Mouse (Mus musculus) lung, postnatal 0 days (tissue): ENCODE data around the gene Pbx1.

Experiments
- CTCF ChIP-seq: IDR thresholded peaks from 2 replicates; pipeline ENCODE4 v1.5.1; 2016; ENCODE audit warnings: antibody characterized with exemption, mild to moderate bottlenecking
- EP300 ChIP-seq: IDR thresholded peaks from 2 replicates; pipeline ENCODE4 v1.6.1; 2016; ENCODE audit warnings: antibody characterized with exemption, mild to moderate bottlenecking, control low read depth

DNA sequence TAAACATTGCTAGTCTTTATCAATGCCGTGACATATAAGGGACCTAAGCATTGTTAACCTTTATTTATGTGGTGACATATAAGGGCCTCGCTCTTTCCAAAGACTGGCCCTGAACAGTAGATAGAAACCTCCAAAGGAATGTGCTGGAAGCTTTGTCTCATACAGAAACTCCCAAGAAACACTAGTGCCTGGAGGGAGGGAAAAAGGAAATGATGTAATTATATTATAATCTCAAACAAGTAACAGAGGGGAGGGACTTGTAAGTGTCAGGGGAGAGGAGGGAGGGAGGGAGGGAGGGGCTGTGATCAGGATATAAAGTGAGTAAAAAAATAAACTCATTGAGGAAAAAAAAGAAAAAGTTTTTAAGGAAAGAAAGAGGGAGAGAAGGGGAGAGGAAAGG lies 148.6 kb downstream of the Pbx1 start:
- TF ChIP-seq CTCF (no peak), EP300 (no peak)
